Mouse (Mus musculus): ENCODE results near the gene Ugt1a2.

- no peak for TF ChIP-seq GATA1 (IDR thresholded peaks at IDR 0.05; ENCODE audit: low read length)
- no peak for TF ChIP-seq TAL1 (IDR thresholded peaks at IDR 0.05; ENCODE audit: low read length)
These were observed 23.2 kb downstream of the Ugt1a2 start for GRCm38 (mm10) chr1:88223591-88223990.
